Mouse (Mus musculus) spleen, postnatal 0 days (tissue): ENCODE data around the gene Pcare. TPM values are rescaled to one million over a fixed set of nuclear protein-coding genes. Genes with fewer than 3 reads are reported as not detected.

ENCODE experiments used
- polyA plus RNA-seq: library from polyadenylated mRNA; unstranded; fragments of >200 nt; fragmentation: Nextera tagmentation; extraction: Ambion mirVana; gene quantifications from 2 replicates; pipeline ENCODE4 v1.2.1, GENCODE M21; 2015

Pcare gene
- polyA plus RNA-seq = not detected in 2 replicates

GRCm38 (mm10) chr17:71752831-71753230, at the start of gene Pcare:
Gene Pcare, minus strand, starts transcription at chr17:71752894.

GRCm38 (mm10) chr17:71768173-71768572, 15.5 kb upstream of the Pcare start, which contains the start of gene Clip4:
Gene Clip4, plus strand, starts transcription at chr17:71768473.

Other genes with a start within 250 kb of the Pcare start
- gene Ndc80, start 226.0 kb downstream of the Pcare start, polyA plus RNA-seq = 44.4 and 48.3 TPM in 2 replicates
- 0.49 and 0.69 TPM in 2 replicates for gene Spdya, start 200.8 kb downstream of the Pcare start, polyA plus RNA-seq
- gene Wdr43, start 137.0 kb downstream of the Pcare start, polyA plus RNA-seq = 46.1 and 50.0 TPM in 2 replicates
- 0.12 and 0.41 TPM in 2 replicates for gene Togaram2, start 79.6 kb downstream of the Pcare start, polyA plus RNA-seq
- gene Clip4, start 15.6 kb upstream of the Pcare start, polyA plus RNA-seq = 0.79 and 1.1 TPM in 2 replicates